In genomic region chr13:60670605-60671004, GRCm38 (mm10) we compare ENCODE assay signal across 9 mouse cellular contexts.
A peak's percentile ranks its signal among the peaks of the same experiment; 100 is the strongest.
DNase-seq lines count a peak whose midpoint lies in the region; ATAC-seq lines count a peak whose summit lies in the region.
"Had no signal": no experiment of that assay in that cellular context is flagged by ENCODE, and none has a peak within 500 bp of the region (broad histone marks: within the 10 kb centered on the region; RNA-seq: fewer than 3 reads in every experiment).

No protein-coding gene starts in this region.

- H3K9me3 ChIP-seq in embryonic facial prominence, embryonic 10.5 days = no peaks in the 10 kb centered on the region
- no peaks in the 10 kb centered on the region for H3K9me3 ChIP-seq in lung, embryonic 15.5 days
- no peaks in the 10 kb centered on the region for H3K9me3 ChIP-seq in forebrain, embryonic 10.5 days
- H3K9me3 ChIP-seq: hindbrain, embryonic 13.5 days had no signal

- ATAC-seq in lung, embryonic 15.5 days (ENCODE audit: borderline replicate concordance, extremely low read depth, low FRiP score, low TSS enrichment) = no peak
- ATAC-seq in cerebellum, adult (ENCODE audit: insufficient number of reproducible peaks, low FRiP score, low TSS enrichment) = no peak

- H3K4me2 ChIP-seq in lung, embryonic 15.5 days = no peak overlapping the region
- H3K4me2 ChIP-seq: hindbrain, embryonic 13.5 days had no signal

- peak overlapping the region; percentile 59; the same call in 1 of the 2 replicates for H3K27ac ChIP-seq in embryonic facial prominence, embryonic 10.5 days (replicated peaks)
- H3K27ac ChIP-seq in lung, embryonic 15.5 days = peak overlapping the region; percentile 57
- H3K27ac ChIP-seq in forebrain, embryonic 10.5 days = no peak overlapping the region
- H3K27ac ChIP-seq: hindbrain, embryonic 13.5 days had no signal

- WGBS in embryonic facial prominence, embryonic 10.5 days = 48% methylated on average over 10 of the region's 10 CpGs
- 28% methylated on average over 10 of the region's 10 CpGs for WGBS in lung, embryonic 15.5 days
- WGBS in forebrain, embryonic 10.5 days = 63% methylated on average over 10 of the region's 10 CpGs

- no peak overlapping the region for H3K4me3 ChIP-seq in embryonic facial prominence, embryonic 10.5 days
- no peak overlapping the region for H3K4me3 ChIP-seq in lung, embryonic 15.5 days
- no peak overlapping the region for H3K4me3 ChIP-seq in forebrain, embryonic 10.5 days
- H3K4me3 ChIP-seq: hindbrain, embryonic 13.5 days had no signal

- H3K9ac ChIP-seq in lung, embryonic 15.5 days = no peak overlapping the region
- H3K9ac ChIP-seq: hindbrain, embryonic 13.5 days had no signal

- H3K4me1 ChIP-seq in embryonic facial prominence, embryonic 10.5 days = peaks cover 39% of the 10 kb centered on the region
- H3K4me1 ChIP-seq in lung, embryonic 15.5 days = peaks cover 49% of the 10 kb centered on the region
- peaks cover 31% of the 10 kb centered on the region for H3K4me1 ChIP-seq in forebrain, embryonic 10.5 days

- H3K27me3 ChIP-seq in embryonic facial prominence, embryonic 10.5 days (replicated peaks; ENCODE audit: low read depth, poor library complexity, severe bottlenecking) = no peaks in the 10 kb centered on the region
- H3K27me3 ChIP-seq in lung, embryonic 15.5 days = no peaks in the 10 kb centered on the region
- no peaks in the 10 kb centered on the region for H3K27me3 ChIP-seq in forebrain, embryonic 10.5 days (ENCODE audit: poor library complexity, severe bottlenecking)
- H3K27me3 ChIP-seq: hindbrain, embryonic 13.5 days had no signal

- H3K36me3 ChIP-seq in embryonic facial prominence, embryonic 10.5 days (replicated peaks) = 0 out of 2 replicates have a peak, but pooled peaks cover 5% of the 10 kb centered on the region
- no peaks in the 10 kb centered on the region for H3K36me3 ChIP-seq in lung, embryonic 15.5 days
- 0 out of 2 replicates have a peak, but pooled peaks cover 4% of the 10 kb centered on the region for H3K36me3 ChIP-seq in forebrain, embryonic 10.5 days (replicated peaks)
- H3K36me3 ChIP-seq: hindbrain, embryonic 13.5 days had no signal

- peak; percentile 52 to 63 for DNase-seq in heart, adult 18-20 months
- DNase-seq in heart, adult 9 months (ENCODE audit: low spot score in 2 of 2) = no peak
- DNase-seq in 416B (ENCODE audit: low read depth) = peak; percentile 57
- no peak for DNase-seq in embryonic facial prominence, embryonic 10.5 days (ENCODE audit: low spot score)
- DNase-seq in forebrain, embryonic 10.5 days (ENCODE audit: extremely low spot score, low spot score) = no peak
- no peak for DNase-seq in spleen, adult 12 weeks (ENCODE audit: low spot score)

Comparison
In these comparisons a context has a peak if more than half of its experiments do, and no peak if none do; other contexts are left out.
1. DNase-seq: peak in heart, adult 18-20 months (2 of 2) and 416B (single experiment); none in heart, adult 9 months (0 of 2), embryonic facial prominence, embryonic 10.5 days (single experiment), forebrain, embryonic 10.5 days (single experiment) and spleen, adult 12 weeks (single experiment).